Mouse (Mus musculus) c-Kit-positive CD71-negative TER-119-negative erythroid progenitor cells, embryonic 14.5 days (primary cell): ENCODE data around the gene Hlcs.

Experiments
- DNase-seq: peaks from one replicate; pipeline ENCODE4 v3.0.0-alpha.2; 2013; ENCODE audit warnings: low read depth

Hlcs gene

GRCm38 (mm10) chr16:94094251-94095108 lies 218.9 kb downstream of the Hlcs start:
- no peak for DNase-seq

DNA sequence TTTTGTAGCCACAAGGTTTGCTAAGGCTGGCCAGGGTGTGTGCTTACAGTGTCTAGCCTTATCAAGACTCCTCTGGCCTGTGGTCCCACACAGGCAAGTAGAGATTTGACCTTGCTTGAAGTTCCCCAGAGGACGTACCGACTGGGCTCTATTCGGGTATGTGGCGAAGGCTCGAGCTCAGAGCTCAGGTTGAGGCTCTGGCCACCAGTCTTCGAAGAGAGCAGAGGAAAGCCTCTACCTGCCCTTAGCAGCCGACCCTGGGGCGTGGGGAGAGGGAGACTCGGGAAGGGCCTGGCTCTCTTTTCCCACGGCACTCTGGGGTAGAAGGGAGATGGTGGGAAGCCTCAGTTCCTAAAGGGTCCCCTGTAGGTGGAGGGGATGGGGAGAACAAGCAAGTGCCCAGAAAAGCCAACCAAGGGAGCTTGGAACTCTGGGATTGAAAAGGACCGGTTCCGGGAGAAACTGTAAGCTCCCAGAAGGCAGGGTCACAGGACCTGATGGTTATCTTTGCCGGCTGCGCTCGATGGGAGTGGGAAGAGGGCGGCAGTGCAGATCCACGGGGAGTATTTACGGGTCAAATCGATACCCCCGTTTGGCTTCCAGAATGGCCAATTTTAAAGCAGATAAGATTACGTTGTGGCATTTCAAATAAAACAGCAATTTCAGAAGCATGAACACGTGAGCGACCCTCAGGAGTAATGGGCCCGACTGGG lies 220.1 kb downstream of the Hlcs start:
- DNase-seq = no peak

DNA sequence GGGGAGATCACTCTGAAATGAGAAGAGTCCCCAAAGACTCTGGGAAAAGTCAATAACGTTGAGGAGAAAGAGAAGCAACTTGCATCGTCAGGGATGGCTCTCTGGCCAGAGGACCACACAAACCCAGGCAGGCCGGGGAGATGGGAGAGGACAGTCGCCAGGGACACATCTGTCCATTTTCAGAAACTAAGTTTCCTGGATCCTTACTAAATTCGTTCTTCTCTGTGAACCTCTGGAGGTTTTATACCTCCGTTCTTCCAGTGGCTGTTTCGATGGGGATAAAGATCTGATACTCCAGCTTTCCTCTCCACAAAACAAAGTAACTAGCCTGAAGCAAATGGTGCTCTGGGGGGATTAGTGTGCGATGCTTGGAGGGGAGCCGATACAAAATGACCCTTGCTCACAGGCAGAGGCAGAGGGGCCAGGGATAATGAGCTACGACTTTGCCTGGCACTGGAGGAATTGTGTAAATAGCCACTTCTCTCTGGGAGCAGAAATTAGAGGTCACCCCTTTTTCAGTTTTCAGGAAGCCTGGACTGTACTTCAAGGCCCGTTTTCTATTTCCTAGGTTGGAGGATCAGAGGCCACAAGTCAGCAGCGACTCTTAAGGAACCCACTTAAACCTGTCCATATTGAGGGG lies 220.7 kb downstream of the Hlcs start:
- no peak for DNase-seq

GRCm38 (mm10) chr16:94088819-94089692 lies 224.3 kb downstream of the Hlcs start:
- DNase-seq = no peak

DNA sequence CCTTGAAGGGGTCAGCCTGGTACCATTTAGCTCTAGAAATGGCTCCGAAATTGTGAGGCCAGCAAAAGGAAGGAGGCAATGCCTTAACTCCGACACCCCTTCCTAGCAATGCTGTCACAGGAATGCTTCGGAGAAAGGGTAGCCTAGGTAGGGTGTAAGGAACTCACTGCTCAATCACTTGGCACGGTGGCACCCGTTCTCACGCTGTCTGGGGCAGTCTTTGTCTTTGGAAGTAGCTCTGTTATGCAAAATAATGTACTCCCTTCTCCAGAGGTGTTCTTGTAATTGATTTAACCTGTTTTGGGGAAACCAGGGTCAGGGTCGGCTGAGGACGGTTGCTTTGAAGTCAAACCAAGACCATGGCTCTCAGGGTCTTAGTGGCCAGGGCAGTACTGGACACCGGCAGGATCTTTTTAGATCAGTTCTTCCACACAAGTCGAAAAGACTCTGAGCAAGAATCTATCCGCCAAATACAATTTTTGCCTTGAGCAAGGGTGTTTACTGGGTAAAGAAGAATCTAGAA lies 225.1 kb downstream of the Hlcs start:
- DNase-seq = no peak

DNA sequence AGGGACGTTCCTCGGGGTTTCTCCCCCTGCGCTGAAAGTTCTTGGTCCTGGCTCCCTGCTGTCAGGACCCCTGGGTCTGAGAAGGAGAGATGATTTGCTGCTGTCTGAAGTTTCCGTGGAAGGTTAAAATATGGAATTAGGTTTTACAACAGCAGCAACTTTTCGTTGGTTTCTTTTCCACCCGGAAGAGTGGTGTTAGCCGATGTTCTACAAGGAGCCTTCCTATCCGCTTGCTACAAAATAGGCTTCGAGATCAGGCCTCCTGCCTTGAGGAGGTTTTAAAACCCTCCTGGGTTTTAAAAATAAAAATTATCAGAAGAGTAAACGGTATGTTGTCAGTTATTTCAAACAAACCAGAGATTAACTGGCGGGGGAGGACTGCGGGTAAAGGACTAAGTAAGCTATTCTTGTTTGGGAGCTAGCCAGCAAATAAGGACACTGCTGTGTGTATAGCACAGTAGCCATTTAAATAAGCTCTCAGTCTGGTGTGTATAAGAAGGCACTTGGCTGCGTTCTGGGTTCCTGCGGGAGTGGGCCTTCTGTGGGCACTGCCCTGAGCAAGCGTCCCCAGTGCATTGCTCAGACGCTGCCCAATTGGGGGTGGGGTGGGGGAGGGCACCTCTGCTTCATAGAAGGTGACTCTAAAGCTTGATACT lies 225.7 kb downstream of the Hlcs start:
- no peak for DNase-seq

GRCm38 (mm10) chr16:94086701-94087569 lies 226.4 kb downstream of the Hlcs start:
- no peak for DNase-seq

DNA sequence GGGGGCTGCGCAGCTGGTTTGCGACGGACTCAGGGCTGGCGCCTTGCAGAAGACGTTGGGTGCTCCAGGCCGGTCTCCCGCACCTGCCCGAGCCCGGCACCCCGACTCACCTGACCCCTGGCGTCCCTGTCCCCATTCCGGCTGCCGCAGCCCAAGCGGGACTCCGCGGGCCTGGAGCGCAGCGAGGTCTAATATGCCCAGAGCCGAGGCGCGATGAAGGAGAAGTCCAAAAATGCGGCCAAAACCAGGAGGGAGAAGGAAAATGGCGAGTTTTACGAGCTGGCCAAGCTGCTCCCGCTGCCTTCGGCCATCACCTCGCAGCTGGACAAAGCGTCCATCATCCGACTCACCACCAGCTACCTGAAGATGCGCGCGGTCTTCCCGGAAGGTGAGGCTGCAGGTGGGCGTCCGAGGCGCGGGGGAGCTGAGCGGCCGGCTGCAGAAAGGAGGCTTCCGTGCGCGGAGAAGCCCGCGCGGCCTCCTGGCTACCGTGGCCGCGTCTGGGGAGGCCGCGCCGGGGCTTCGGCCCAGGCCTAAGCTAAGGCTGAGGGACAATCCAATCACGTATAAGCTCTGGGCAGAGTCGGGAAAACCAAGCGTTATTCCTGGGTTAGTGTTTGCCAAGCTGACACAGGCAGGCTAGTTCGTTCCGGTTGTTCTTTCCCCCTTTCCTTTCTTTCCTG lies 227.6 kb downstream of the Hlcs start:
- no peak for DNase-seq

- DNase-seq = no peak
These were observed 228.4 kb downstream of the Hlcs start, which contains the start of gene Sim2 for GRCm38 (mm10) chr16:94084711-94085602. Gene Sim2 (plus strand): TSS chr16:94084931.

DNA sequence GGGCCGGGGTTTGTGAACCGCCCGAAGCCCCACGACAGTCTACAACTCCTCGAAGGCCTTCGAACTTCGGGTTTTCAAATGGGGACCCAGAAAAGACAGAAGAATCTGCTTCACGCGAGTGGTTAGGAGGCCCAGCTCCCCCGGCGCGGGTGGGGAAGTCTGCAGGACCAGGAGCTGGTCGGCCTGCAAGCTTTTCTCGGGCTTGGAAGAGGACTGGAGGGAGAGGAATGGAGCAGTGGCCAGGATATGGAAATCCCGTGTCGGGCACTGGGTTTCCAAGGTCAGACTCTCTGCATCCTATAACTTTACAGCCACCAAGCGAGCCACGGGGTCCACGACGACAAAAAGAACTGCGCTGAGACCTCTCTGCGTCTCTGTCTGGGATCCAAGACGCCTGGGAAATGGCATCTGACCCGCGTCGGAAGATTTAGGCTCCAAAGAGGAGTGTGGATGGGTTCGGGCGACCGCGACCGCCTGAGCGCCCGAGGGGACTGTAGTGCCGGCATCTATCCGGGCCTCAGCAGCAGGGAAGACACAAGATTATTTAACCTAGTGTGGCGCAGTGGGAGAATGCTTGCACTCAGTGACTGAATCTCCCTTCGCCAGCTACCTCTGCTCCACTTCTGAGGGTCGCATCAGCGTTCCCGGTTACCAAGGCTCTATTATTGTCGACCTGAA lies 229.4 kb downstream of the Hlcs start:
- DNase-seq = no peak

DNA sequence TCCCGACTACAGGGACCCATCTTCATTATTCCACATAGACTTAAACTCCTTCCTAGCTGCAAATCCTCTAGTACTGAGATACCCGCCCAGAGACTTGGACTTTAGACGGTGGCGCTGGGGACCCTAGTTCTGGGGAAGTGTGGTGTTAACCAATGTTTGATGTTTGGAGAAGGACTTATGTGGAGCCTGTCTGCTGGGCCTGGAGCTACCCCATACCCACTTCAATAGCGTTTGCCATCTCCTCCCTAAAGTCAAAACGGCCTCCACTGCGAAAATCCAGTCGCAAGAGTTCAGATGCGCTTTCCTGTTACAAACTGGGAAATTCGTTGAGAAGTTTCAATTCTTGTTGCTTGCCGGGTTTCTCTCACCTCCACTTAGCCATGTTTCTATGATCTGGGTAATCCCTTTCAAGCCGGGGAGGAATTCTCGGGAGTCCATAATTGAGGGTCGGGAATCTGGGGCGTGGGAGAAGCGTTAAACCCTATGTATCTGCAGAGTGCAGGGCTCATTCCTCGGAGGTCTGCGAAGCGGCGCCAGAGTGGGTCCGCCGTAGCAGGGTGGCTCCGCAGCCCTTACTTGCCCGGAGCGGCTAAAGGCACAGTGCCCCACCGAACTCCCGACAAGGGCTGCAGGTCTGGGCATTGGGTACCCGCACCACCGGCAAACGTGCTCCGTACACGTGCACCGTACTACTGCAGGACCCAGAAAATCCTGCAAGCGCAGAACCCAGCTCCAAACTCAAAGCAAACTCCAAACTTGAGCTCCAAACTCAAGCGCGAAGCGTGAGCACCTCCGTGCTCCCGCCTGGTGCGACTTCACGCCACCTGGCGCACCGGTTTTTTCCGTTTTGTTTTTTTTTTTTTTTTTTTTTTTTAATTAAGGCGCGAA lies 230.2 kb downstream of the Hlcs start:
- DNase-seq = no peak

- no peak for DNase-seq
These were observed 231.2 kb downstream of the Hlcs start for GRCm38 (mm10) chr16:94081996-94082708.

GRCm38 (mm10) chr16:94081596-94081995 lies 231.8 kb downstream of the Hlcs start:
- no peak for DNase-seq

DNA sequence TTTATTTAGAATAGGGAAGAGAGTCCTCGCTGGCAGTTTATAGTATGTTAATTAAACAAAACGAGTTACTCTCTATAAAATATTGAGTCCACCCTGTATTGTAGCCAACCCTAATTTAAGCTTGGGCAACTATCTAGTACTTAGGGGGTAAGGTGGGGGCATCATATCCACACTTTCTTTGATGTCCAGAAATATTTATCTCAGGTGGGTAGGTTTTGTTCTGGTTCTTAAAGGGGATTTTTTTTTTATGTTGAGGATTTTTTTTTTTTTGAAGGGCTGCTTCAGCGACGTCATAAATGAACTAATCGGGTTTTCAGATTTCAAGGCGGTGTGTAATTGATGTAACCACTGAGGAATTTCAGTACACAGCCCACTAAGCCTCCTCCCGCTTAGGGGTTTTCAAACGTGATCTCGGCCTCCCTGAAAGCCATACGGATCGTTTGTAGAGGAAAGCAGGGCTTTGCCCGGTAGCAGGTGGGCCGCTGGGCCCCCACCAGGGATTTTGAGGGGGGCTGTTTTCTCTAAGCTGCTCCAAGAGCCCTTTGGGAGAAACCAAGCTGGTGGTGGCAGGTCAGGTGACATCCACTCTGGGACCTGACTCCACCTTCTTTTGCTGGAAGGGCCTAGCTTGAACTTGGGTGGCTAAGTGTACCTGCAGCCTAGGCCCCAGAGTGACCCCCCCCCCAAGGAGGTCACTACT lies 233.4 kb downstream of the Hlcs start:
- no peak for DNase-seq

- DNase-seq = no peak
These were observed 234.1 kb downstream of the Hlcs start for GRCm38 (mm10) chr16:94079075-94079855.
